Mouse (Mus musculus): ENCODE measurements around the gene Prss33. TPM values are rescaled to one million over a fixed set of nuclear protein-coding genes. Genes with fewer than 3 reads are reported as not detected.

Gene Prss33
- polyA plus RNA-seq (2015; fragmentation: Nextera tagmentation; extraction: Ambion mirVana): not detected in 2 replicates

GRCm38 (mm10) chr17:23836006-23836575 is at the start of gene Prss33:
Prss33 (minus strand) TSS chr17:23836056.

DNA sequence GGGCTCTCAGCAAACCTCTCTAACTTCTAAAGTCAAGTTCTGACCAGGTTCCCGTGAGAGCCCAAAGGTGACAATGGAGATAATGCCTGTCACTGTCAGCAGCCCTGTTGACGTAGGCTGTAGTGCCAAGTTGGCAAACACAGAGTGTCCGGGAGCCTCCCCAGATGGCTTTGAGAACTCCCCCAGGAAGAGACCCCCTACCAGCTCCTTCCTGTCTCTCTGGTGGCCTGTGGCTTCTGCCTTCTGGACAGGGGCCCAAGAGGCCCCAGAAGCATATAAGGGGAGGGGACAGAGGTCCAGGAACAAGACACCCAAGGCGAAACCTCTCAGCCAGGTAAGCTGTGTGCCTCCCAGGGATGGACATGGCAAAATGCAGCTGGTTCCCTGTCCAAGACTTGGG is 44.7 kb upstream of the Prss33 start, which contains the start of the genes Dcpp1 and Dcpp2:
Gene Dcpp1 (plus strand): TSS at position 301 of the 400 bp plus-strand sequence.
Gene Dcpp2 (plus strand): TSS at position 305 of the 400 bp plus-strand sequence.

GRCm38 (mm10) chr17:23867756-23868155 is 31.9 kb upstream of the Prss33 start, which contains the start of gene Prss21:
Prss21 (plus strand) TSS chr17:23868056.

GRCm38 (mm10) chr17:23843812-23844273 is 8.0 kb upstream of the Prss33 start, which contains the start of the genes Prss32 and Prss41:
Prss32 (plus strand) TSS chr17:23843855.
Prss41 (minus strand) TSS chr17:23844172.

DNA sequence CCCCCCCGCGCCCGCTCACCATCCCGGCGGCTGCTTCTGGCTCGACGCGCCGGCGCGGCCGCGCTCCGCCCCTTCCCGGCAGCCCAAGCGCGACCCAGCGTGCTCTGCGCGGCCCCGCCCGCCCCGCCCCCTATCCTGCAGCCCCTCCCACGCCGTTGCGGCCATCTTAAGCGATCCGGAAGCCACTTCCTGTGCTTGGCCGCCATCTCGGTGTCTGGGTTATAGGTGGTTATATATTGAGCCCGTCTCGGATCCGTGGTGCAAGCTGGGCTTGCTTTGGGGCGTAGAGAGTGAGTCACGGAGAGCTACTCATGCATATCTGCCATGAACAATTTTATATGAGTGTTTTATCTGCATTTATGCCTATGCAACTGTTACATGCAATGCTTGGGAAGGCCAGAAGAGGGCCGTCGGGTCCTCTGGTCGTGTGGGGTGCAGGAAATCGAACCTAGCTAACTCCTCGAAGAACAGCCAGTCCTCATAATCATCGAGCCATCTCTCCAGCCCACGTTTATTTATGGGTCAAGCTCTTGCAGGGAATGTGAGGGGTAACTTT is 6.7 kb downstream of the Prss33 start, which contains the start of gene Elob:
Gene Elob (minus strand): TSS at position 73 of the 556 bp plus-strand sequence.

GRCm38 (mm10) chr17:23790269-23791078 is 45.4 kb downstream of the Prss33 start, which contains the start of gene Srrm2:
Srrm2 (plus strand) TSS chr17:23790532.

DNA sequence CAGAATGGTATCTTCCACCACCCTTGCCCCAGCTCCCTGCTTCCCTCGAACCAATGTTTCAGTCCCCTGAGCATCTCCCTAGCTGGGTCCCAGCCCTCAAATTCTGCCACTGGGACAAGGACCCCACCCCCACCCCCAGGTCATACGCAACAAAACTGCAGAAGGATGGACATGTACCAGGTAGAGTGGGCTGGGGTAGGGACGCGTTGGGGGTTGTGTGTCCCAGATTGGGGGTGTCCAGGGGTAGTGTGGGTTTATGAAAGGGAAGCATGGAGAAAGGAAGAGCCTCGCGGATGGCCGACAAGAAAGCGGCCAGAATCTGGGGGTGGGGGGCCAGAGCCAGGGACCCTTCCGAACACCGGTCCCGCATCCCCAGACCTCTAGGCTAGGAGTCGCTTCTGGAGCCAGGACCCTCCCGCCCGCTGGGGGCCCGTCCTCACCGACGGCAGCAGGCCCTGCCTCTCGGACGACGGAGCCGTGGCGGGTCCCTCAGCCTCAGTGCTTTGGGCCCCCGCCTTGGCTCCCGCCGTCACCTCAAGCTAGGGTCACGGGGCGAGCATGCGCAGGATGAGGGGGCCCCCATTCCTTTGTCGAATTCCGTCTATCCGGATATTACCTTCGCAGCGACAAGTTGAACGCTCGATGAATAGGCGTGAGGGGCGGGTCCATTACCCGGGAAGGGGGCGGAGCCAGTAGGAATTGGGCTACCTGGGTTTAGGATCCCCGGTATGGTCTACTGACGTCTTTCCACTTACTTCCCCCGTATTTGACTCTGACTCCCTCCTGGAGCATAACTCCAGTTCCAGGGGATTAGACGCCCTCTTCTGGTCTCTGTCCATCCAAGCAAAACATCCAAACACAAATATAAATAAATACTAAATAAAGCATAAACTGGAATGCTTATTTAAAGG is 50.0 kb downstream of the Prss33 start, which contains the start of gene Flywch2:
Gene Flywch2 (minus strand): TSS at position 521 of the 911 bp plus-strand sequence.

Small RNA genes within 50 kb of the gene (microRNA-seq; reads per million reads assigned to microRNA genes)
- gene Mir5125: 1.2 reads per million

Other genes starting within 250 kb of the Prss33 start
- gene Zfp13, start 236.6 kb downstream of the Prss33 start, polyA plus RNA-seq (2015; fragmentation: Nextera tagmentation; extraction: Ambion mirVana): 4.9 and 5.1 TPM in 2 replicates
- gene Zscan10, start 235.2 kb downstream of the Prss33 start, polyA plus RNA-seq (2015; fragmentation: Nextera tagmentation; extraction: Ambion mirVana): not detected in 2 replicates
- gene Mmp25, start 190.8 kb downstream of the Prss33 start, polyA plus RNA-seq (2015; fragmentation: Nextera tagmentation; extraction: Ambion mirVana): 0.11 and 0.14 TPM in 2 replicates
- gene Bicdl2, start 175.6 kb downstream of the Prss33 start, polyA plus RNA-seq (2015; fragmentation: Nextera tagmentation; extraction: Ambion mirVana): 6.3 and 8.5 TPM in 2 replicates
- gene Hcfc1r1, start 162.5 kb downstream of the Prss33 start, polyA plus RNA-seq (2015; fragmentation: Nextera tagmentation; extraction: Ambion mirVana): 272 and 288 TPM in 2 replicates
- 18.7 and 18.8 TPM in 2 replicates for gene Thoc6, start 162.2 kb downstream of the Prss33 start, polyA plus RNA-seq (2015; fragmentation: Nextera tagmentation; extraction: Ambion mirVana)
- gene Tnfrsf12a, start 158.6 kb downstream of the Prss33 start, polyA plus RNA-seq (2015; fragmentation: Nextera tagmentation; extraction: Ambion mirVana): 82.9 and 116 TPM in 2 replicates
- gene Cldn6, start 156.8 kb downstream of the Prss33 start, polyA plus RNA-seq (2015; fragmentation: Nextera tagmentation; extraction: Ambion mirVana): 0.15 and 0.33 TPM in 2 replicates
- gene Cldn9, start 152.0 kb downstream of the Prss33 start, polyA plus RNA-seq (2015; fragmentation: Nextera tagmentation; extraction: Ambion mirVana): not detected in 2 replicates
- gene 1520401A03Rik, start 113.3 kb downstream of the Prss33 start, polyA plus RNA-seq (2015; fragmentation: Nextera tagmentation; extraction: Ambion mirVana): 0.04 TPM in 1 of 2 replicates, not detected in the other
- gene Pkmyt1, start 109.7 kb downstream of the Prss33 start, polyA plus RNA-seq (2015; fragmentation: Nextera tagmentation; extraction: Ambion mirVana): 19.7 and 21.9 TPM in 2 replicates
- 21.7 and 28.3 TPM in 2 replicates for gene Paqr4, start 95.2 kb downstream of the Prss33 start, polyA plus RNA-seq (2015; fragmentation: Nextera tagmentation; extraction: Ambion mirVana)
- gene Kremen2, start 90.2 kb downstream of the Prss33 start, polyA plus RNA-seq (2015; fragmentation: Nextera tagmentation; extraction: Ambion mirVana): 0.07 and 0.13 TPM in 2 replicates
- gene Flywch1, start 64.5 kb downstream of the Prss33 start, polyA plus RNA-seq (2015; fragmentation: Nextera tagmentation; extraction: Ambion mirVana): 26.5 and 28.3 TPM in 2 replicates
- gene Flywch2, start 50.0 kb downstream of the Prss33 start, polyA plus RNA-seq (2015; fragmentation: Nextera tagmentation; extraction: Ambion mirVana): 11.5 and 14.0 TPM in 2 replicates
- 230 and 239 TPM in 2 replicates for gene Srrm2, start 45.5 kb downstream of the Prss33 start, polyA plus RNA-seq (2015; fragmentation: Nextera tagmentation; extraction: Ambion mirVana)
- gene Elob, start 6.9 kb downstream of the Prss33 start, polyA plus RNA-seq (2015; fragmentation: Nextera tagmentation; extraction: Ambion mirVana): 1,134 TPM in 2 replicates
- 1.1 and 1.5 TPM in 2 replicates for gene Prss32, start 7.8 kb upstream of the Prss33 start, polyA plus RNA-seq (2015; fragmentation: Nextera tagmentation; extraction: Ambion mirVana)
- 0.12 TPM in 1 of 2 replicates, not detected in the other for gene Prss41, start 8.1 kb upstream of the Prss33 start, polyA plus RNA-seq (2015; fragmentation: Nextera tagmentation; extraction: Ambion mirVana)
- gene Prss21, start 32.0 kb upstream of the Prss33 start, polyA plus RNA-seq (2015; fragmentation: Nextera tagmentation; extraction: Ambion mirVana): not detected in 2 replicates
- gene Dcpp1, start 44.8 kb upstream of the Prss33 start, polyA plus RNA-seq (2015; fragmentation: Nextera tagmentation; extraction: Ambion mirVana): not detected in 2 replicates
- not detected in 2 replicates for gene Dcpp2, start 44.8 kb upstream of the Prss33 start, polyA plus RNA-seq (2015; fragmentation: Nextera tagmentation; extraction: Ambion mirVana)
- not detected in 2 replicates for gene Dcpp3, start 81.4 kb upstream of the Prss33 start, polyA plus RNA-seq (2015; fragmentation: Nextera tagmentation; extraction: Ambion mirVana)
- gene Sbp, start 105.6 kb upstream of the Prss33 start, polyA plus RNA-seq (2015; fragmentation: Nextera tagmentation; extraction: Ambion mirVana): not detected in 2 replicates
- not detected in 2 replicates for gene Sbpl, start 119.2 kb upstream of the Prss33 start, polyA plus RNA-seq (2015; fragmentation: Nextera tagmentation; extraction: Ambion mirVana)
- 0.11 TPM in 1 of 2 replicates, not detected in the other for gene Prss30, start 144.5 kb upstream of the Prss33 start, polyA plus RNA-seq (2015; fragmentation: Nextera tagmentation; extraction: Ambion mirVana)
- gene Prss22, start 162.0 kb upstream of the Prss33 start, polyA plus RNA-seq (2015; fragmentation: Nextera tagmentation; extraction: Ambion mirVana): 14.5 and 15.4 TPM in 2 replicates
- gene Prss27, start 202.1 kb upstream of the Prss33 start, polyA plus RNA-seq (2015; fragmentation: Nextera tagmentation; extraction: Ambion mirVana): 22.4 and 23.8 TPM in 2 replicates
- gene Kctd5, start 237.4 kb upstream of the Prss33 start, polyA plus RNA-seq (2015; fragmentation: Nextera tagmentation; extraction: Ambion mirVana): 47.7 and 61.0 TPM in 2 replicates